Mouse (Mus musculus): Measurements from ENCODE around the gene Qrich1.

The Qrich1 gene

DNA sequence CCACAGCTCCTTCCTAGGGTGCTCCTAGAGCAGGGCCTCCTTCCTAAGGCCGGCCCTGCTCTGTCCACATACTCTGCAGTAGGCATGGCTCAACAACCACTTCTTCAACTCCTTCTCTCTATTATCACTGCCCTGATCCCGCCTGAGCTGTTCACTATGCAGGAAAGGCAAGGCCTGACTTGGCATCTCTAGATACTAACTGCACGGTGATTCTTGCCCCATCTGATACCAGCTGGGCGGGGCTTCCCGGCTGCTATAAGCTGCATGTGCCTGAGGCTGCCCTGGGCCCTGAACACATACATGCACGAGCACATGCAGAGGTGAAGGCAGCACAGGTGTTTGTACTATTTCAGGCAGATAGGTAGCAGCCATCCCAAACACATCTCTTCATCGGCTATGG, 47.5 kb downstream of the Qrich1 start:
- DNase-seq (ENCODE audit: low spot score), result no peak

DNA sequence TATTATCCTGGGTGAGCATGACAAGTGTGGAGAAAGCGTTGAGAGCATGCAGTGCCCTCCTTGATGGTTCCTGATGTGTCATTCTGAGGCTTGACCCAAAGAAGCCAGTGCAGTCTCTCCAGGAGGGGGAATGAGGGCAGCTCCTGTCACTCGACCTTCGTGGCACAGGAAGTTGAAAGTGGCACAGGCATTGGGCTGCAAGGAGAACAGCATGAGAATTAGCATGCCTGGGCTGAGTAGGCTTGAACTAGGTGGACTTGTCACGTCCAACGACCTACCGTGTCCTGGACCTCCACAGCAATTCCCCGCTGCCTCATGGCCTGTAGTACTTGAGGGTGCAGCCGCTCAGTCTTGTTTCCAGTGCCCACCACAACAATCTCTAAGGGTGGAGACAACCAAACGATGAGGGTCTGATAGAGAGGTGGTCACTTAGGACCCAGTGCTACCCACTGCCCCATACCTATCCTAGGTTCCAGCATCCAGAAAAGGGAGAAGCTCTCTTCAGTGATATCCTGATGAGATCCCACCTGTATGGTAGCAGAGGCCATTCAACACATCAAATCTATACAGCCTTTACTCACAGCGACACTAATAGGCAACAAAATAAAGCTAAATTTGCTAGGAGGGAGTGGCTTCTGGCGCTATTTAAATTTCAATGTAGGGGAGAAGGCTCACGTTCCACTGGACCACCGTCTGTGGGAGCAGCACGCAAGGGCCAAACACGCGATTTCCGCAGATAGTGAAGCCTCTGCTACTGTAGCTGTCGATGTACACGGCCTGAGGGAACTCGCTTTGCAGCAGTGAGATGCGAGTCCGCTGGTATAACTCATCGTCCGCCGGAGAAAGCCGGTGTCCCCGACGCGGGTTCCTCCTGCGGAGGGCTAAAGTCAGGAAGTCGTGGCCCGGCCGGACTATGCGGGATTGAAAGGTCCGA, 49.5 kb downstream of the Qrich1 start:
- DNase-seq (ENCODE audit: low spot score), result no peak

DNA sequence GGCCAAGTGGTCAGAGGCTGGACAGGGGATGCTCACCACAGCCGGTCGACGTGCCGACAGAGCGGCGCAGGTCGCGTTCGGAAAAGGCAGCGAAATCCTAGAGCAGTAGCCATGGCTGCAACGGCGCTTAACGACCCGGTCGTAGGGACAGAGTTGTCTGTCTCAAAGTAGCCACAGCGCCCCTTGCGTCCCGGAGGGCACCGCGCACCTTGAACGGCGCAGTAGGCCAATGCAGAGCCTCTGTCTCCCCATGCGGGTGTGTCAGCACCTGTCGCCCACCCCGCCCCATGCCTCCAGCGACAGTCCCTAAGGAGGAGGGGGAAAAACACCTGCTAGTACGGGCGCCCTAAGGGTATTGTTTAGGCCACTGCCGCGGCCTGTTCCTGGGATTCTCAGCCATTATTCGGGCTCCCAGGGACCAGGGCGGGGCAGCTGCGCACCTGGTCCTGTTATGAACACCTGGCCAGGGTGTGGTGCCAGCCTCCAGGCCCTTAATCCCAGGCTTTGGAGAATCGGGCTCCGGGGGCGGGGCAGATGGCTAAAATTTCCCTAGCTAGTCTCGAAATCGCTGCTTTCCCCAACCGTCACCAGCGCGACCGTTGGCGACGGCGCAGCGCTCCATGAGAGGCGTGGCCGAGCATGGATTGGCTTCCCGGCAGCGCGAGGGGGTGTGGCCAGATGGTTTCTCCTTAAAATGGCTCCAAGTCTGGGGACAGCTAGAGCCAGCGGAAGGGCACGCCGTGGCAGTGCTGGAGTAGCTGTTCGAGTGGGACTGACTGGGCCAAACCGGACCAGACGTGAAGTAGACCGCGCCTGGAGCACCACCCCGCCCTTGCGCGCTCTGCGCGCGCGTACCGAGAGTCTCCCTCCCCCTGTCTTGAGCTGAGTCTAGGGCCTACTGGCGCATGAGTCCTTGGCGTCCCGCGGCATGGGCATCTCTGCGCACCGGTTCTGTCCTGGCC, 50.5 kb downstream of the Qrich1 start, which contains the start of gene Ndufaf3:
Gene Ndufaf3 (minus strand): TSS at position 620 of the 962 bp plus-strand sequence.
- DNase-seq (ENCODE audit: low spot score), result peak; percentile 96

DNA sequence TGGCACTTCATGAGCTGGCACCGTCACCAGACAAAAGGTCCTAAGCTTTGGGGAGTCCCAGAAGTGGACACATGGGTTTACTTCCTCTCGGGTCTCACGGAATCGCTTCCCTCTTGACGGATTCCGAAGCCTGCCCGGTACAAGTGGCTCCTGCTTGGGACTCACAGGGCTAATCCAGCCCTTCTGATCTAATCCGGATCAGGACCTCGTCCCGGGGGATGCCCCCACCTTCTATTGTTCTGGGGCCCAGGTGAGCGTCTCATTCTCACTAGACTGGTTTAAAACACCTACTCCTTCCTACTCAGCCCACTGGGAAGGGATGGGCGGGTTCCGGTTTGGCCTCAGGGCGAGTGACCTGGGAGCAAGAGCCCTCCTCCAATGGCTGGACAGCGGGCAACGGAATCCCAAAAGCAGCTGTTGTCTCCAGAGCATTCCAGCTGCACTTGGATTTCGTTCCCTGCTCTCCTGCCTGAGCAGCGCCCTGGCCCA, 51.4 kb downstream of the Qrich1 start:
- no peak for DNase-seq (ENCODE audit: low spot score)

DNA sequence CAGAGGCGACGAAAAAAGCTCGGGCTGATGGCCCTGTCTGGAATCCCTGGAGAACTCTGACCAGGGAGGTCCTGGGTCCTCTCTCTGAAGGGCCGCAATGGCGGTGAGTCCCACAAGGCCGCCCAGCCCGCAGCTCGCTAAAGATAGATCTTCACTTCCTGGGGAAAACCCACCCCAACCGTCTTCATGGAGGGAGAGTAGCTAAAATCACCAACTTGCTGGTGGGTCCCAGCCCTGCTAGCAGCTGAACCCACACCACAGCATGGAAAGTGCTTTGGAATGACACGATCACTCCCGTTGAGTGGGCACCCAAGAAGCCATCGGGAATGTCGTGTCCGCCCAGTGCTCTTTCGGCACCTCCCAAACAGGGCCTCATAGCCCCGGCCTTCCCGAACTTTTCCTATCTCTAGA, 51.9 kb downstream of the Qrich1 start:
- no peak for DNase-seq (ENCODE audit: low spot score)

DNA sequence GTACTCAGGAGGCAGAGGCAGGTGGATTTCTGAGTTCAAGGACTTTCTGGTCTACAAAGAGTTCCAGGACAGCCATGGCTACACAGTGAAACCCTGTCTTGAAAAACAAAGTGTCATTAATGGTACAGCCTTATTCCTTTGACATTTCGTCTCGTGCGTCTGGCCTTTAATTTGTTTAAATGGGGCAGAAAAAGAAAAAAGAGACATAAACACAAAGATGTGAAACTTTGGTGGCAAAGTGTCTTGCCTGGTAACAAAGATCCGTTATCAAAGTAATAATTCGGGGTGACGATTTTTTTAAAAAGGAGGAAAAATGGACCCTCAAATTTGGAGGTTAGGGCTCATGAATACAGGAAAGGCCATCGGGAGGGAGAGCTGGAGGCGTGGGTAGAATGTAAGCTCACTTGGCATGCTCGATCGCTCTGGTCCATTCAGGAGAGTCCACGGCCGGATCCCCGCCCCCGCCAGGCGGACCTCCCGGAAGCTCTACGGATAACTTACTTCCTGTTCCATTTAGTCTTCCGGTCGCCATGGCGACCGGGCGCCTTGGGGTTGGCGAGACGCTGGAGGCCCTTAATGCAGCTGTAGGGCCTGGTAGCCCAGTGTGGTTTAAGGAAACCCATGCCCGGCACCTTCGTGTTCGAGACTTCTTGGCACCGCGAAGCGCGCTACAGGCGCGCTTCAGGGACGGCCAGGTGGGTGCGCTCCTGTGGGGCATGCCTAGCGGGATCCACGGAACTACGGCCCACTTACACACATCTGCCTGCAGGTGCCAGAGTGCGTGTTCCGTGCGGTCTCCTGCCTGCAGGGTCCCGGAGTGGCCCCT, 53.0 kb downstream of the Qrich1 start, which contains the start of gene Dalrd3:
Gene Dalrd3 (plus strand): TSS at position 506 of the 826 bp plus-strand sequence.
- peak; percentile 97 for DNase-seq (ENCODE audit: low spot score)

DNA sequence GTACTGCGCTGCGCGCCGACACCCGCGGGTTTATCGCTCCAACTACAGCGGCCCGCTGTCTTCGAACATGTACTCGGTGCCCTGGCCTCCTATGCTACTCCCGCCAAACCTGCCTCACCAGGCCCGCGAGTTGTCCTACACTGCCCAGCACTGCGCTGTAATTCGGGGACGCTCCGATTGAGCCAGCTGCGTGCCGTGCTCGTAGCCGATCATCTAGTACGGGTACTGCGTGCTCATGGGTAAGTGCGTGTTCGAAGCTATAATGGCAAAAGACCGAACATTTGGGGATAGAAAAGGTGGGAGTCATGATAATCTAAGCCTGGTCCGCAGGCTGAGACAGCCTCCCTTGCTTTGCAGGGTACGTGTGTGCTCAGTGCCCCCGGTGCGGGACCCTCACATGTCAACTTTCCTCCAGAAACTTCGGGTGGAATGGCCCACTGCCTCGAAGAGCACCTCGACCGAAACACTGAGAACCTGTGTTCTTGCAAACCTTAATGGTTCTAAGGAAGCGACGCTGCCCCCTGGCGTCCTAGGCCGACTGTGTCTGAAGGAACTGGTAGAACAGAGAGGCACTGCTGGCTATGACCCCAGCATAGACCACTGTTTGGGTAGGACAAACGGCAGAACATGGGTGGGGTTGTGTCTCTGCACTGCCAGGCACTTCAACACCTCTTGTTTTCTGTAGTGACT, 53.7 kb downstream of the Qrich1 start:
- DNase-seq (ENCODE audit: low spot score), result peak; percentile 90

DNA sequence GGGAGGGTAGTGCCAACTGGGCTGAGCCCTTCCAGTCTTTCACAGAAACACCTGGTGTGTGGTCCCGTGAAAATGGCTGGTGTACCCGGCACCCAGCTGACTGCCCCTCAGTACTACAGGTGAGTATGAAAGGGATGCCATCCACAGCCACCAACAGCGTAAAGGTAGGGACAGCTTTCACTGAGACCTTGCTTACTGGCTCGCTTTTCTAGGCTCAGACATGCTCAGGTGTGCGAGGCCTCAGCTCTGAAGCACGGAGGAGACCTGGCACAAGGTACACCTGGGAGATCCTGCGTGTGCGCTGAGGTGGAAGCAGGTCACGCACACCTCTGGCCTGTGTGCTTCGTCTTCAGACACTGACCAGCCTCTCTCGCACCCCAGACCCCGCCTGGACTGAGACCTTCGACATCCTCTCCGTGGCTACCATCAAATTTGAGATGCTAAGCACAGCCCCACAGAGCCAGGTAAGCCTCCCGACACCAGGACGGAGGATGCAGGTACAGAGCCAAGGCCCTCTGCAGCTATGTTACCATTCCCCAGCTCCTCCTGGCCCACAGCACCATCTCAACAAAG, 54.9 kb downstream of the Qrich1 start:
- DNase-seq (ENCODE audit: low spot score), result no peak

DNA sequence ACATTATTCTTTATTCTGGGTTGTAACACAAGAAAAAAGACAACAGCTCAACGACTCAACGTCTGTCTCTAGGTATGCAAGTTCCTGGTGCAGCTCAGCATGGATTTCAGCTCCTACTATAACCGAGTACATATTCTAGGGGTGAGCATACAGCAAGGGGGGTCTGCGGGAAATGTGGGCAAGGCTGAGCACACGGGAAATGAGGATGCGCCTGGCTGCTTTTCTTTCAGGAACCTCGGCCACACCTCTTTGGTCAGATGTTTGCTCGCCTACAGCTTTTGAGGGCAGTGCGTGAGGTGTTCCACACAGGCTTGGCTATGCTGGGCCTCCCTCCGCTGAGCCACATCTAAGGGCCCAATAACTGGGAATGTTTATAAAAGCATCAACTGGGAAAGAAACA, 55.7 kb downstream of the Qrich1 start:
- no peak for DNase-seq (ENCODE audit: low spot score)

DNA sequence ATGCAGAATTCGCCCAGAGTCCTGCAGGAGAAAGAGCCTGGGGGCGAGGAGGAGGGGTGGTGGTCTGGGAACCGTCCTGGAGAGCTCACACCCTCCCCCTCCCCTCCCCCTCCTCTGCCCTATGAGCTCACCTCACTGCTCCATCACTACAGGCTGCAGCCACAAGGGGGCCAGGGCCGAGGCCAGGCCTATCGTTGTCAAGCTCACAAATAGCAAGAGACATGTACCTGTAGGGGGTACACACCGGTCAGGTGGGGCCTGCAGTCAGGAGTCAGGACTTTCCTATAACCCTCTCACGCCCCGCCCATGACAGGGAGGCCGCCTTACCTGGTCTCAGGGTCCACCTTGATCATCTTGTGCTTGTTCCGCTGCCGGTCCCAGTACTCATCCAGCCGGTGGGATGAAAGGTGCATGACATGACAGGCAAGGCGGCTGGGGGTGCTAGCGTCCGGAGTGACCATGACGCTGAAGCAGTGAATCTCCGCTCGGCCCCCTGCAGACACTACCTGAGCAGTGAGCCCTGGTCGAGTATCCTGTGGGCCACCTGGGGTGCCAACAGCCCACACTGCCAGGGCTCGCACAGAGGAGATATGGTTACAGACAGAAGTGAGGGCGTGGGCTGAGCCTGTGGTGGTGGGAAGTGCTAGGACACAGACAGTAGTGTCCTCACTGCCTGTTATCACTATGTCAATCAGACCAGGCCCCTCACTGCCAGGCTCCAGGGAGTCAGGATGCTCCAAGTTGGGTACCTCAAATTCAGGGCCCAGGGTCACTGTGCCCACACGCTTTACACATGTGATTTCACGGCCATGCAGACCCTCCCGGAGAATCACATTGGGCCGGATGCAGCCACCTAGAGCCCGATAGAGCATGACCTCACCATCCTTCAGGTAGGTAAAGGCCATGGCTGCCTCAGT, 57.4 kb downstream of the Qrich1 start:
- peak; percentile 83 for DNase-seq (ENCODE audit: low spot score)

DNA sequence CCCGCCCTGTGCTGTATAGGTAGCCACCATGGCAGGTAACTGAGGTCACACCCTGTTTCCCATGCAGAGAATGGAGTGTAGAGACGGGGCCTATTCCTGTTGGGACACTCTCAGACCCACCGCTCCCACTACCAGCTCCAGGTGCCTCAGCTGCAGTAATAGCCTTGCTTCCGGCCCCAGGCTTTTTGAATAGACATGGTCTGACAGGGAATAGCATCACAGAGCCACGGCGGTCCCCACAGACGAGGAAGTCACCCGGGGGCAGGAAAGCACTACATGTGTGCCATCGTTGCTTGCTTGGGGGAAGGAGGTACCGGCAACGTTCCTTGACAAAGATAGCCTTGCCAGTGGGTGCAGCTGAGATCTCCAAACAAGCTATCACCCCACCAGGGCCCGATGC, 58.3 kb downstream of the Qrich1 start:
- no peak for DNase-seq (ENCODE audit: low spot score)

DNA sequence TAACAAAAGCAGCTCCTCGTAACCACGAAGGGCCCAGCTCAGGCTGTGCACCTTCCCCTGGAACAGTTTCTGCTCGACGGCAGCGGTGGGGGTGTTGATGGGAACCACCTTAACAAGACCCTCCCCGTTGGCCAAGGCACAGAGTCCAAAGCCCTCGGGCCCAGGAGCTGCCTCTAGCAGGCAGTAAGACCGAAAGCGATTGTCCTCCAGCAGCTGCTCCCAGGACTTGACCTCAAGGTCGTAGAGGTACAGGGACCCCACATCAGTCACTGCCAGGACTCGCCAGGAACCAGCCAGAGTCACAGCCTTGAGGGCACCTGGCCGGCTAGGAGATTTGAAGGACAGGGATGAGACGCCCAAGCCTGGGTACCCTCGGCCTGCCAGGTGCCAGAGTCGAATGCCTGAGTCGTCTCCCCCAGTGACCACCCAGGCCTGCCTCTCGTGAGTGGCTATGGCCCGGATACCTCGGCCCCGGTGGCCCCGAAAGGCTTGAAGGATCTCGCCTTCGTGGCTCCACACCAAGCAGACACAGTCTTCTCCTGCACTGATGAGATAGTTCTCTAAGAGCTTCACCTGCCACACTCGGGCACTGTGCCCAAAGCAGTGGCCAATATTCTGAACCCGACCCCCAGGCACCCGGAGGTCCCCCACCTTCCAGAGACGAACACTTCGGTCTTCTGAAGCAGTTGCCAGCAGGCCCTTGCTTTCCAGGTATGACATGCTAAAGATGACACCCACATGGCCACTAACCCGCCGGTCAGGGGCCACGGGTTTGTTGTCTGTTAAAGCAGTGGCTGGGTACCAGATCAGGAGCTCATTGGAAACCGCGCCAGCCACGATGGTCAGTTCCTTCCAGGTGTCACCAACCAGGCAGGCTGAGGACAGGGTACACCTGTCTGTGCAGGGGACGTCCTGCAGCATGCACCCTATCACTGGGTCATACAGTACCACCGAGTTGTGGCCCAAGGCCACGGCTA, 59.0 kb downstream of the Qrich1 start:
- no peak for DNase-seq (ENCODE audit: low spot score)

DNA sequence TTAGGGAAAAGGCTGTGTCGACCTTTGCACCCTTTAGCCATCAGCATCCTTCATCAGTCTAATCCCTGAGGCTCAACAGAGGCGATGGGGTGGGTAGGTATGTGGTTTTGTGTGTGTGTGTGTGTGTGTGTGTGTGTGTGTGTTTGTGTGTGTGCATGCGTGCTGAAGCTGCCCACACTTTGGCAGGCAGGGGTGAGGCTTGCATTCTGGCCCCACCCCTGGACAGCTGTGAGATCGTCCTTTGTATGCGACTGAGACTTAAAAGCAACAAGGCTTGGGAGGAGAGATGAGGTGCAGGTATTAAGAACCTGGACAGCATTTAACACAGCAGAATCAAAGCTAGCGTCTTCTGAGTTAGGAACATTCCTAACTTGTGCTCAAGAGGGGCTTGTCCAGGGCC, 60.4 kb downstream of the Qrich1 start:
- no peak for DNase-seq (ENCODE audit: low spot score)

DNA sequence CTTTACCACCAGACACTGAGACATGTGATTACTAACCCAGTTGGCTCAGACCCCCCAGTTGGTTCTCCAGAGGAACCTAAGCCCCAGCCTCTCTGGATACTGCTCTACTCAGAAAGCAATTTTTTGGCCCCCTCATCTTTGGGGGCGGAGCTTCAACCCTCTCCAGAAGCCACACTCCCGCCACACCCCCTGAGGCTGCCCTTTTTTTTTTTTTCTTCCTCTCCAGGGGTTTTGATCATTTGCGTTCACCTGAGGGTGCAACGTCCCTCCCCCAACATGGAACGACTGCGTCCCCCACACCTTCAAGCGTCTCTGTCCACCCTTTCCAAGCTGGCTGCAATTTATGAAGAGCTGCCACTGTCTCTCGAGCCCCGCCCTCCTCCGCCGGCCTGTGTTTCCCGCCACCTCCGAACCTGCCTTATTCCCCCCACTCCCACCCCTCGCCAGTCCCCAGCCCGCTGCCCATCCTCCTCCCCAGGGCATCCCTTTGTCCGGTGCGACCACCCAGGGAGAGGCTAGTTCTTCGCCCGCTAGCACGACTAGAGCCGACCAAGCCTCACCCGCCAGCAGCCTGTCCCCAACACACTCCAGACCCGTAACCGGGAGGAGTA, 61.4 kb downstream of the Qrich1 start:
- DNase-seq (ENCODE audit: low spot score), result peak; percentile 72

DNA sequence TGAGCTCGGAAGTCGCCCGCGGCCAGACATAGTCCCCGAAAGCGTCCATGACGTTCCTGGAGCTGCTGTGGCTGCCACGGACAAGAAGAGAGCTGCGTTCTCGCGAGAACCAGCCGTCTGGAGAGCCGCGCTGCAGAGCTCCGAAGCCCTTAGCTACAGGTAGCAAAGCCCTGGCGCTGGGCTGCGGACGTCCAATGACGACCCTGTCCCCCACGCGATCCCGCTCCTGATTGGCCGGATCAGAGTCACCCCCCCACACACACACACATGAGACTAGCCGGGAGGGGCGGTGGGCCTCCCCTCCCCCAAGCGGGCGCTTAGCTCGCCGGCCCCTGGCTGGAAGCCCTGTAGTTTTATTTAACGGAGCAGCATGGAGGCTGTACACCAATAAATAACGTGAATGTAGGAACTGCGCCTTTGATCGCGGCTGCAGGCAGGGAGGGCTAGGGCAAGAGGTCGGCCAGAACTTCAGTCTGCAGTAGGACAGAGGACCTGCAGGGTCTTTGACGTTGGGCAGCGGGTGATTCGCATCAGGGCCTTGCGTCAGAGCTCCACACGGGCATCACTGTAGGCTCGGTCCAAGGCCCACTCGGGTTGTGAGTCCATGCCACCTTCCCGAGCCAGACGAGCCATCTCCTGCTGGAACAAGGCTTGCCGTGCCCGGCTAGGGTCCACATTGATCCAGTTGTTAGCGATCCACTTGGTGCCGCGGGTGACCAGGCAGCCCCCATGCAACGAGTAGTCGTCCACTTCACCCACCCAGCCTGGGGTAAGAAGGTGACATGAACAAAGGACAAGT, 62.1 kb downstream of the Qrich1 start, which contains the start of gene Wdr6:
Gene Wdr6 (minus strand): TSS at position 195 of the 799 bp plus-strand sequence.
- DNase-seq (ENCODE audit: low spot score), result peak; percentile 98

DNA sequence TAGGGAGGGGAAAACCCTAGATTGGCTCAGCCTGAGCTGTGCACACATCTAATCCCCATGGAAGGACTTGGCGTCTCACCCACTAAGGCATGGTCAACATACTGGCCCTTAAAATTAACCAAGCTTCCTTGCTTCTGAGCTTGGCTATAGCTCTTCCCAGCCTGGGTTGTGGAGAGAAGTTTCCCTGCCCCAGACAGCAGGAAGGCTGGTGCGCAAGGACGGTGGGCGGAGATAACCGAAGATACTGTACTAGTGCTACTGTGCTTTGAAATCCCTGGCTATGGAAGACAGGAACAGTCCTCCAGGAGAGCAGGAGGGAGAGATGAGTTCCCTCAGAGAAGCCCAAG, 62.7 kb downstream of the Qrich1 start:
- DNase-seq (ENCODE audit: low spot score), result no peak

Measured in embryo, embryonic 10.5 days (tissue).